Mouse (Mus musculus): ENCODE measurements around the gene Tcl1b2. TPM values are rescaled to one million over a fixed set of nuclear protein-coding genes. Genes with fewer than 3 reads are reported as not detected.

Gene Tcl1b2
- not detected for total RNA-seq (2021)
- polyA plus RNA-seq (2012; rRNA removed) = not detected in 2 replicates
- long read RNA-seq = 0 reads

DNA sequence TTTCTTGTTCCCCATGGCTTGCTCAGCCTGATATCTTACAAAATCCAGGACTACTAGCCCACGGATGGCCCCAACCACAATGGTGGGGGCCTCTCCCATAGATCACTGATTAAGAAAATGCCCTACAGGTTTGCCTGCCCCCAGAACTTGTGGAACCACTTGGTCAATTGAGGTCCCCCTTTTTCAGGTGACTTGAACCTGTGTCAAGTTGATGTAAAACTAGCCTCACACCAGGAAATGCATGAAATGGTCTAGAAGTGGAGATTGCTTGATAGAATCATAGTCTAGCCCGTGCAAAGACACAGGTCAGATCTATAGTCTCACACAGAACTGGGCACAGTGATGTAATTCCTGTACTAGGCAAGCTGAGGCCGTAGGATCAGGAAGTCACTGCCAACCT is at the start of gene Tcl1b2:
Tcl1b2 (plus strand) TSS at position 301 of the 400 bp plus-strand sequence.
- H3K9ac ChIP-seq (ENCODE audit: low read depth, low read length) = no peak within 1 kb of the TSS
- H3K4me3 ChIP-seq = no peak within 1 kb of the TSS
- no peaks in the 10 kb centered on the region for H3K36me3 ChIP-seq (ENCODE audit: control insufficient read depth, insufficient read depth, low read length)
- H3K79me2 ChIP-seq (replicated peaks; ENCODE audit: control insufficient read depth, insufficient read depth, low read length) = no peaks in the 10 kb centered on the region; the same call in 1 of the 2 replicates
- no peaks in the 10 kb centered on the region for H3K4me1 ChIP-seq (ENCODE audit: control insufficient read depth, insufficient read depth, low read length)
- H3K27ac ChIP-seq = no peak within 1 kb of the TSS
- H3K27me3 ChIP-seq (ENCODE audit: control insufficient read depth, insufficient read depth, low read length) = no peaks in the 10 kb centered on the region
- 64% methylated on average over 3 of the region's 3 CpGs for WGBS
- intact Hi-C loops (cut with DNase I) = no loop called here
- TF ChIP-seq POLR2A (IDR thresholded peaks at IDR 0.05; ENCODE audit: insufficient read depth, low read depth, low read length) (no peak), EP300 (IDR thresholded peaks at IDR 0.05; ENCODE audit: insufficient read depth, low read depth, low read length) (no peak), CTCF (IDR thresholded peaks at IDR 0.05) (no peak)
- DNase-seq = no peak

DNA sequence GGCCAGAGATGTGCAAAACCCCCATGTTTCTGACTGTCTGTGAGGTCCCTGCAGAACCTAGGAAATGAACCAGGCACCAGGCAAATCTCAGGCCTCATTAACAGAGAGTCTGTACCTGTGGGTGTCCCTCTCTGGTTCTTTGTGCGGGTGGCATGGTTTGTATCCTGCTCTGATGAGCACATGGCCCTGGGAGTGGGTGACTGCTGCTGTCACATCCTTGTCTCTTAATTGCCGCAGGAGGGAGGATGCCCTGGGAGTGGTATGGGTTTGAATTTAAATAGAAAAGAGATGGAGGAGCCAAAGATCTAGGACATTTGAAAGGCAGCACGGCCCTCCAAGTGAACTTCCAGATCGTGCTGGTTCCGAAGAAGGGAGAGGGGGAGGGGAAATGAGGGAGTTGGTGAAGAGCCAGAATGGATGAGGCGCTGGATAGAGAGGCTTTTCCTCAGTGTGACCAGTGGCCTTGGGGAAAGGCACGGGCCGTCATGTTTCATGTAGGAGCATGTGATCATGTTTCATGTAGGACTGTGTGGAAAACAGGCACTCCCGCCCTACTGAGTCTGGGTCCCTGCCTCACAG is 46.3 kb upstream of the Tcl1b2 start:
- Histone ChIP-seq H3K79me2 (replicated peaks; ENCODE audit: control insufficient read depth, insufficient read depth, low read length) (no peaks in the 10 kb centered on the region), H3K27ac (no peak overlapping the region), H3K4me1 (ENCODE audit: control insufficient read depth, insufficient read depth, low read length) (no peaks in the 10 kb centered on the region), H3K4me3 (no peak overlapping the region), H3K9ac (ENCODE audit: low read depth, low read length) (no peak overlapping the region), H3K27me3 (ENCODE audit: control insufficient read depth, insufficient read depth, low read length) (no peaks in the 10 kb centered on the region), H3K36me3 (ENCODE audit: control insufficient read depth, insufficient read depth, low read length) (no peaks in the 10 kb centered on the region)
- TF ChIP-seq CTCF (IDR thresholded peaks at IDR 0.05) = no peak
- TF ChIP-seq EP300 (IDR thresholded peaks at IDR 0.05; ENCODE audit: insufficient read depth, low read depth, low read length) = no peak
- no peak for TF ChIP-seq POLR2A (IDR thresholded peaks at IDR 0.05; ENCODE audit: insufficient read depth, low read depth, low read length)
- DNase-seq = no peak
- WGBS = 63% methylated on average over 9 of the region's 9 CpGs
- intact Hi-C loops (cut with DNase I) = no loop called here

DNA sequence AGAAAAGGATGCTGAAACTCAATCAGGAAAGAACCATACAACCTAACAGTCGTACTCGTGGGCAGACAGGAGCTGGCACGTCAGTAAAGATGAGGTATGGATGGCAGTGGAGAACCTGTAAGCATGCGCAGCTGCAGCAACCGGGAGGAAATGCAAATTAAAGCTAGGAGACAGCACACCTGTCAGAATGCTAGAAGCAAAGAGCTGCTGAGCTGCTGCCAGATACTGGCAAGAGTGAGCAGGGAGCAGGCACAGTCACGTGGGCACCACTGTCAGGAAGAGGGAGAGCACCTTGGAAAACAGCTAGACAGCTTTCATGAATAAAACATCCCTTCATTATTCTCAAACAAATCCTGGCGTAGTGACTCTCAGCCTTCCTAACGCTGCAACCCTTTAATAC is 42.9 kb upstream of the Tcl1b2 start:
- 52% methylated on average over 8 of the region's 8 CpGs for WGBS
- no peaks in the 10 kb centered on the region for H3K4me1 ChIP-seq (ENCODE audit: control insufficient read depth, insufficient read depth, low read length)
- no peak for DNase-seq
- TF ChIP-seq POLR2A (IDR thresholded peaks at IDR 0.05; ENCODE audit: insufficient read depth, low read depth, low read length) (no peak), EP300 (IDR thresholded peaks at IDR 0.05; ENCODE audit: insufficient read depth, low read depth, low read length) (no peak), CTCF (IDR thresholded peaks at IDR 0.05) (no peak)
- no peaks in the 10 kb centered on the region for H3K36me3 ChIP-seq (ENCODE audit: control insufficient read depth, insufficient read depth, low read length)
- no peak overlapping the region for H3K27ac ChIP-seq
- H3K4me3 ChIP-seq = no peak overlapping the region
- H3K9ac ChIP-seq (ENCODE audit: low read depth, low read length) = no peak overlapping the region
- intact Hi-C loops (cut with DNase I) = loop anchor here (2.0 kb wide), 1 partner anchor 150 kb away; no protein-coding TSS in a partner anchor
- H3K79me2 ChIP-seq (replicated peaks; ENCODE audit: control insufficient read depth, insufficient read depth, low read length) = no peaks in the 10 kb centered on the region
- no peaks in the 10 kb centered on the region for H3K27me3 ChIP-seq (ENCODE audit: control insufficient read depth, insufficient read depth, low read length)

DNA sequence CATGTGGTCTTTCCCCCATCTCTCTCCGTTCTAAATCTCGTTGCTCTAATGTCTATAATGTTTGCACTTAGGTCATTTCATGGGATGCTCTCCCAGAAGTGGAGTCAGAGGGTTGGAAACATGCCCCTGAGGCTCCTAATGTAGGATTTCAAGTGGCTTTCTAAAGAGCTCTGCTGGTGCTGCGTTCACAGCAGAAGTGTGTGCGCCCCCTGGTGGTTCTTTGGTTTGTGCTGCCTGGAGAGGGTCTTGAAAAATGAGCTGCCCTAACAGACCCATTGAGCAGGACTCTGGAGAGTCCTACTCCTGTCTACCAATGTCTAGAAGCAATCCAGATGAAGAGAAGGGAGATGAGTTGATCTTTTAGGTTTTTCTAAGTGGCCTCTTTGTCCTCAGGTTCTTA is 41.8 kb upstream of the Tcl1b2 start:
- Histone ChIP-seq H3K27ac (no peak overlapping the region), H3K4me1 (ENCODE audit: control insufficient read depth, insufficient read depth, low read length) (no peaks in the 10 kb centered on the region; the same call in 1 of the 2 replicates), H3K9ac (ENCODE audit: low read depth, low read length) (no peak overlapping the region), H3K36me3 (ENCODE audit: control insufficient read depth, insufficient read depth, low read length) (no peaks in the 10 kb centered on the region), H3K79me2 (replicated peaks; ENCODE audit: control insufficient read depth, insufficient read depth, low read length) (no peaks in the 10 kb centered on the region), H3K27me3 (ENCODE audit: control insufficient read depth, insufficient read depth, low read length) (no peaks in the 10 kb centered on the region), H3K4me3 (no peak overlapping the region)
- no peak for TF ChIP-seq POLR2A (IDR thresholded peaks at IDR 0.05; ENCODE audit: insufficient read depth, low read depth, low read length)
- no peak for TF ChIP-seq EP300 (IDR thresholded peaks at IDR 0.05; ENCODE audit: insufficient read depth, low read depth, low read length)
- TF ChIP-seq CTCF (IDR thresholded peaks at IDR 0.05) = peak; percentile 85
- intact Hi-C loops (cut with DNase I) = loop anchor here (1.0 kb wide), 1 partner anchor 53 kb away; no protein-coding TSS in a partner anchor
- DNase-seq = peak; percentile 46 to 67
- 4% methylated on average over 4 of the region's 4 CpGs for WGBS

DNA sequence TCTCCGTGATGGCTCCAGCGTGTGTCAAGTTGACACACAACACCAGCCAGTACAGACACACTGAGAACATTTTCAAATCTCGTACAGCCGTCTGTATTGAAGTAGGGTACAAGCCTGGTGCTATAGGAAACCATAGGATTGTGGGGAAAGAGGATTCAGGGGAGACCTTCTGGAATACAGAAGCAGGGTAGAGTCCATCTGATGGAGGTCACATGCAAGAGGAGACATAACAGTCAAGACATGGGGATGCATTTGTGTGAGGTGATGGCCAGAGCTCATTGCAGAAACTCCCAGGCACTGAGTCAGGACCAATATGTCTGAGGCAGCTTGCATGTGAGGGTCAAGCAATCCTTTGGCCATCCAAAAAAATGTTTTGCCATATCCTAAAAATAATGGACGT is 40.5 kb upstream of the Tcl1b2 start:
- no peak for TF ChIP-seq POLR2A (IDR thresholded peaks at IDR 0.05; ENCODE audit: insufficient read depth, low read depth, low read length)
- no peak for TF ChIP-seq EP300 (IDR thresholded peaks at IDR 0.05; ENCODE audit: insufficient read depth, low read depth, low read length)
- TF ChIP-seq CTCF (IDR thresholded peaks at IDR 0.05) = no peak
- intact Hi-C loops (cut with DNase I) = no loop called here
- no peaks in the 10 kb centered on the region; the same call in 1 of the 2 replicates for H3K4me1 ChIP-seq (ENCODE audit: control insufficient read depth, insufficient read depth, low read length)
- no peak for DNase-seq
- no peaks in the 10 kb centered on the region for H3K36me3 ChIP-seq (ENCODE audit: control insufficient read depth, insufficient read depth, low read length)
- H3K79me2 ChIP-seq (replicated peaks; ENCODE audit: control insufficient read depth, insufficient read depth, low read length) = no peaks in the 10 kb centered on the region
- H3K4me3 ChIP-seq = no peak overlapping the region
- no peak overlapping the region for H3K9ac ChIP-seq (ENCODE audit: low read depth, low read length)
- WGBS = 75% methylated on average over 5 of the region's 5 CpGs
- H3K27ac ChIP-seq = no peak overlapping the region
- H3K27me3 ChIP-seq (ENCODE audit: control insufficient read depth, insufficient read depth, low read length) = no peaks in the 10 kb centered on the region

DNA sequence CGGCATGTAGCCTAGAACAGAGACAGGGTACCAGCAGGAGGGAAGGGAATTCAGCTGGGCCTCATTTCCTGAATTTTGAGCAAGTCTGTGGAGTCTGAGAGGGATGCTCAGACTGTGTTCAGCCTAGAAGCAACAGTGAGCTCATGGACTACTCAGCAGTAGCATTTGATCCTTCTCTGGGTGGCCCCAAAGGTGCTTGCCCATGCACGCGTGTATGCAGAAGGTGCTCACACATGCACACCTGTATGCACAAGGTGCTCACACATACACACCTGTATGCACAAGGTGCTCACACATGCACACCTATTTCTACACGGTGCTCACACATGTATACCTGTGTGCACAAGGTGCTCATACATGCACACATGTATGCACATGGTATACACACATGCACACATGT is 37.0 kb upstream of the Tcl1b2 start:
- Histone ChIP-seq H3K4me1 (ENCODE audit: control insufficient read depth, insufficient read depth, low read length) (no peaks in the 10 kb centered on the region; the same call in 1 of the 2 replicates), H3K4me3 (no peak overlapping the region), H3K27me3 (ENCODE audit: control insufficient read depth, insufficient read depth, low read length) (no peaks in the 10 kb centered on the region), H3K27ac (no peak overlapping the region), H3K9ac (ENCODE audit: low read depth, low read length) (no peak overlapping the region), H3K79me2 (replicated peaks; ENCODE audit: control insufficient read depth, insufficient read depth, low read length) (no peaks in the 10 kb centered on the region), H3K36me3 (ENCODE audit: control insufficient read depth, insufficient read depth, low read length) (no peaks in the 10 kb centered on the region)
- no peak for DNase-seq
- intact Hi-C loops (cut with DNase I) = no loop called here
- 91% methylated on average over 4 of the region's 4 CpGs for WGBS
- no peak for TF ChIP-seq EP300 (IDR thresholded peaks at IDR 0.05; ENCODE audit: insufficient read depth, low read depth, low read length)
- TF ChIP-seq CTCF (IDR thresholded peaks at IDR 0.05) = no peak
- no peak for TF ChIP-seq POLR2A (IDR thresholded peaks at IDR 0.05; ENCODE audit: insufficient read depth, low read depth, low read length)
